Mouse (Mus musculus) bone marrow macrophage, adult 2 months (primary cell): ENCODE results near the gene Pidd1.

Experiments
- CTCF ChIP-seq: IDR thresholded peaks from 2 replicates; pipeline ENCODE4 v1.5.1; 2012; ENCODE audit warnings: low read depth, mild to moderate bottlenecking, low read length, moderate library complexity
- POLR2A ChIP-seq: IDR thresholded peaks from 2 replicates; pipeline ENCODE4 v1.6.1; 2012; ENCODE audit warnings: mild to moderate bottlenecking, low read depth, low read length, borderline replicate concordance

DNA sequence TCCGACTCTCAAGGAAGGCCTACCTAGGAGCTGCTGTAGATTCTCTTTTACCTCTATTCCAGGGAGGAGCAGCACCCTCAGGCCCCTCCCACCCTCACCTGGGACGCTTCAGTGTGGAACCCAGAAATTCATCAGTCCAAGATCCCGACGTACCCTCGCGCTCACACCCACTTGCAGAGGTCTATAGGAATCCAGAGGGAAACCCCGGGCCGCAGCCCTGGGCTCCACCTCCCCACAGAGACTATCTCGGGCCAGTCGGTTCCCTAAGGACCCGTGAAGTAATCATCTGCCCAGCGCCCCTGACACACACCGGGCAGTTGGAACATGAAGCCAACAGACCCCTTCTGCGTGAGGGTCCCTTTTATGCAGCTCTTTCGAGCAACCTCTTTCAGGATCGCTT is 30.5 kb downstream of the Pidd1 start:
- TF ChIP-seq CTCF: no peak
- TF ChIP-seq POLR2A: no peak
